31 mouse cellular contexts compared by ENCODE assay signal in the genomic region with DNA sequence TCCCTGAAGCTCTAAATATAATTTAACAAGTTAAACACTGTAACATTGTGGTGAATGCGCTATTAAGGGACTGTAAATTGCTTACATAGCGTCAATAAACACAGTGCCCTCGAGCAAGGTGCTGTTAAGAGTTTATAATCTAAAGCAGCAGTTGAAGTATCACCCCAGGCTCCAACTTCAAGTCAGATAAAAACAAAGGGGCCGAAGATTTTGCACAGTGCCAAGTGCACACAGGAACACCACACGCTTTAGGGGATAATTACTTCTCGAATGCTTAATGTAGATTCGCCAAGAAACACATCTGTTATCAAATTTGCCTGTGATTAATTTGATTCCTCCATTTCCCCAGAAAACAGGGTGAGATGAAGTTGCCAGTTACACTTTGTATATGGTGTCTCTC.
DNase-seq lines count a peak whose midpoint lies in the region; ATAC-seq and TF ChIP-seq lines count a peak whose summit lies in the region.
"Had no signal": no experiment of that assay in that cellular context is flagged by ENCODE, and none has a peak within 500 bp of the region (broad histone marks: within the 10 kb centered on the region; RNA-seq: fewer than 3 reads in every experiment).

No protein-coding gene starts in this region.

- H3K27me3 ChIP-seq in forebrain, embryonic 14.5 days (replicated peaks; ENCODE audit: control insufficient read depth, insufficient read depth, low read length) = no peaks in the 10 kb centered on the region
- H3K27me3 ChIP-seq in forebrain, embryonic 11.5 days (ENCODE audit: control insufficient read depth, insufficient read depth, low read length) = no peaks in the 10 kb centered on the region
- no peaks in the 10 kb centered on the region for H3K27me3 ChIP-seq in midbrain, embryonic 14.5 days (ENCODE audit: control insufficient read depth, insufficient read depth, low read length)
- H3K27me3 ChIP-seq in midbrain, embryonic 16.5 days (ENCODE audit: control insufficient read depth, insufficient read depth, low read depth, low read length) = no peaks in the 10 kb centered on the region
- H3K27me3 ChIP-seq in embryonic facial prominence, embryonic 14.5 days (replicated peaks; ENCODE audit: control insufficient read depth, insufficient read depth, low read length) = no peaks in the 10 kb centered on the region
- H3K27me3 ChIP-seq in limb, embryonic 14.5 days (ENCODE audit: control insufficient read depth, insufficient read depth, low read length) = no peaks in the 10 kb centered on the region
- H3K27me3 ChIP-seq: embryonic facial prominence, embryonic 13.5 days; hindbrain, embryonic 12.5 days; lung, embryonic 15.5 days; neural tube, embryonic 12.5 days; Patski had no signal

- no peak overlapping the region for H3K4me2 ChIP-seq in forebrain, embryonic 14.5 days (ENCODE audit: low read length)
- H3K4me2 ChIP-seq in forebrain, embryonic 11.5 days (ENCODE audit: low read depth, low read length, severe bottlenecking) = no peak overlapping the region
- no peak overlapping the region for H3K4me2 ChIP-seq in midbrain, embryonic 14.5 days (ENCODE audit: low read length)
- no peak overlapping the region for H3K4me2 ChIP-seq in midbrain, embryonic 16.5 days (ENCODE audit: low read length)
- no peak overlapping the region for H3K4me2 ChIP-seq in embryonic facial prominence, embryonic 14.5 days (ENCODE audit: low read depth, low read length)
- no peak overlapping the region for H3K4me2 ChIP-seq in limb, embryonic 14.5 days (replicated peaks; ENCODE audit: low read depth, low read length, severe bottlenecking)
- H3K4me2 ChIP-seq: embryonic facial prominence, embryonic 13.5 days; heart, embryonic 11.5 days; hindbrain, embryonic 12.5 days; liver, embryonic 11.5 days; lung, embryonic 15.5 days; midbrain, embryonic 12.5 days; neural tube, embryonic 12.5 days had no signal

- no peaks in the 10 kb centered on the region for H3K9me3 ChIP-seq in forebrain, embryonic 14.5 days (replicated peaks; ENCODE audit: control insufficient read depth, low read length)
- H3K9me3 ChIP-seq in forebrain, embryonic 11.5 days (ENCODE audit: control insufficient read depth, low read length) = no peaks in the 10 kb centered on the region
- H3K9me3 ChIP-seq in midbrain, embryonic 14.5 days (ENCODE audit: control insufficient read depth, low read length) = no peaks in the 10 kb centered on the region
- no peaks in the 10 kb centered on the region for H3K9me3 ChIP-seq in midbrain, embryonic 16.5 days (replicated peaks; ENCODE audit: control insufficient read depth, low read length, poor library complexity, severe bottlenecking)
- H3K9me3 ChIP-seq in embryonic facial prominence, embryonic 14.5 days (ENCODE audit: control insufficient read depth, low read length) = no peaks in the 10 kb centered on the region
- no peaks in the 10 kb centered on the region for H3K9me3 ChIP-seq in limb, embryonic 14.5 days (ENCODE audit: control insufficient read depth, low read length)
- H3K9me3 ChIP-seq: embryonic facial prominence, embryonic 13.5 days; hindbrain, embryonic 12.5 days; lung, embryonic 15.5 days; megakaryocyte, embryonic 14.5 days; midbrain, embryonic 12.5 days; neural tube, embryonic 12.5 days had no signal

- no peaks in the 10 kb centered on the region for H3K36me3 ChIP-seq in forebrain, embryonic 14.5 days (ENCODE audit: control insufficient read depth, insufficient read depth, low read length)
- no peaks in the 10 kb centered on the region for H3K36me3 ChIP-seq in forebrain, embryonic 11.5 days (ENCODE audit: control insufficient read depth, insufficient read depth, low read length)
- no peaks in the 10 kb centered on the region for H3K36me3 ChIP-seq in midbrain, embryonic 14.5 days (ENCODE audit: control insufficient read depth, insufficient read depth, low read length)
- H3K36me3 ChIP-seq in midbrain, embryonic 16.5 days (ENCODE audit: control insufficient read depth, insufficient read depth, low read length) = no peaks in the 10 kb centered on the region
- H3K36me3 ChIP-seq in embryonic facial prominence, embryonic 14.5 days (ENCODE audit: control insufficient read depth, insufficient read depth, low read length) = no peaks in the 10 kb centered on the region
- H3K36me3 ChIP-seq in limb, embryonic 14.5 days (ENCODE audit: control insufficient read depth, insufficient read depth, low read length) = no peaks in the 10 kb centered on the region
- H3K36me3 ChIP-seq: embryonic facial prominence, embryonic 13.5 days; hindbrain, embryonic 12.5 days; lung, embryonic 15.5 days; midbrain, embryonic 12.5 days; neural tube, embryonic 12.5 days had no signal

- 26% methylated on average over 7 of the region's 7 CpGs for WGBS in forebrain, embryonic 14.5 days
- WGBS in forebrain, embryonic 11.5 days = 74% methylated on average over 7 of the region's 7 CpGs
- 65% methylated on average over 7 of the region's 7 CpGs for WGBS in midbrain, embryonic 14.5 days
- 56% methylated on average over 7 of the region's 7 CpGs for WGBS in midbrain, embryonic 16.5 days
- WGBS in embryonic facial prominence, embryonic 14.5 days = 33% methylated on average over 7 of the region's 7 CpGs
- 23% methylated on average over 7 of the region's 7 CpGs for WGBS in limb, embryonic 14.5 days

- ATAC-seq in forebrain, embryonic 14.5 days = peak; percentile 75
- ATAC-seq in forebrain, embryonic 11.5 days (replicated peaks; ENCODE audit: low FRiP score) = no peak
- ATAC-seq in midbrain, embryonic 14.5 days (ENCODE audit: low FRiP score, low TSS enrichment) = no peak
- no peak for ATAC-seq in midbrain, embryonic 16.5 days
- no peak for ATAC-seq in embryonic facial prominence, embryonic 14.5 days (ENCODE audit: low read depth)
- peak; percentile 56 for ATAC-seq in limb, embryonic 14.5 days (ENCODE audit: low FRiP score, low read depth)
- ATAC-seq in megakaryocyte, adult 5-6 weeks (ENCODE audit: poor library complexity, severe bottlenecking) = no peak
- ATAC-seq: Patski had no signal

- H3K9ac ChIP-seq in forebrain, embryonic 14.5 days (ENCODE audit: low read length) = no peak overlapping the region
- H3K9ac ChIP-seq in forebrain, embryonic 11.5 days (ENCODE audit: low read length) = no peak overlapping the region
- no peak overlapping the region for H3K9ac ChIP-seq in midbrain, embryonic 14.5 days (replicated peaks; ENCODE audit: low read length)
- no peak overlapping the region for H3K9ac ChIP-seq in midbrain, embryonic 16.5 days (ENCODE audit: low read depth, low read length)
- no peak overlapping the region for H3K9ac ChIP-seq in embryonic facial prominence, embryonic 14.5 days (ENCODE audit: low read depth, low read length)
- no peak overlapping the region for H3K9ac ChIP-seq in limb, embryonic 14.5 days (ENCODE audit: low read depth, low read length, severe bottlenecking)
- H3K9ac ChIP-seq: embryonic facial prominence, embryonic 13.5 days; hindbrain, embryonic 12.5 days; lung, embryonic 15.5 days; midbrain, embryonic 12.5 days; neural tube, embryonic 12.5 days had no signal

- peaks cover 31% of the 10 kb centered on the region for H3K4me1 ChIP-seq in forebrain, embryonic 14.5 days (ENCODE audit: control insufficient read depth, insufficient read depth, low read length)
- H3K4me1 ChIP-seq in forebrain, embryonic 11.5 days (replicated peaks; ENCODE audit: control insufficient read depth, insufficient read depth, low read length) = peaks cover 3% of the 10 kb centered on the region; the same call in 1 of the 2 replicates
- H3K4me1 ChIP-seq in midbrain, embryonic 14.5 days (ENCODE audit: control insufficient read depth, insufficient read depth, low read length) = no peaks in the 10 kb centered on the region
- peaks cover 7% of the 10 kb centered on the region; the same call in 1 of the 2 replicates for H3K4me1 ChIP-seq in midbrain, embryonic 16.5 days (ENCODE audit: control insufficient read depth, insufficient read depth, low read length)
- H3K4me1 ChIP-seq in embryonic facial prominence, embryonic 14.5 days (ENCODE audit: control insufficient read depth, insufficient read depth, low read length) = peaks cover 14% of the 10 kb centered on the region
- H3K4me1 ChIP-seq in limb, embryonic 14.5 days (ENCODE audit: control insufficient read depth, insufficient read depth, low read length) = peaks cover 32% of the 10 kb centered on the region
- H3K4me1 ChIP-seq: megakaryocyte, embryonic 14.5 days had no signal

- no peak for TF ChIP-seq POLR2A in limb, embryonic 14.5 days (IDR thresholded peaks at IDR 0.05; ENCODE audit: borderline replicate concordance, extremely low read depth, insufficient read depth, insufficient read length)

- peak; percentile 74 for DNase-seq in forebrain, embryonic 14.5 days (ENCODE audit: low spot score)
- no peak for DNase-seq in forebrain, embryonic 11.5 days (ENCODE audit: low spot score)
- peak; percentile 26 for DNase-seq in midbrain, embryonic 14.5 days
- peak; percentile 29 for DNase-seq in embryonic facial prominence, embryonic 14.5 days (ENCODE audit: low spot score)
- no peak for DNase-seq in limb, embryonic 14.5 days (ENCODE audit: low spot score)
- DNase-seq in thymus, postnatal 36 days = no peak
- DNase-seq: adrenal gland, postnatal 10 days; cerebellum, adult 11 months; cerebellum, adult 9-10 months; cerebellum, postnatal 36 days; gastrocnemius, postnatal 25 days; heart, adult 18-20 months; heart, postnatal 36 days; kidney, adult 11 months; kidney, postnatal 14 days; lung, postnatal 36 days; right cerebral cortex, adult 18-20 months; thymus, adult 2 months; thymus, postnatal 4 days had no signal

- no peak overlapping the region for H3K27ac ChIP-seq in forebrain, embryonic 14.5 days (ENCODE audit: low read depth, low read length)
- no peak overlapping the region for H3K27ac ChIP-seq in forebrain, embryonic 11.5 days (ENCODE audit: low read depth, low read length)
- no peak overlapping the region for H3K27ac ChIP-seq in midbrain, embryonic 14.5 days (replicated peaks; ENCODE audit: low read depth, low read length)
- no peak overlapping the region for H3K27ac ChIP-seq in midbrain, embryonic 16.5 days (ENCODE audit: low read length)
- no peak overlapping the region for H3K27ac ChIP-seq in embryonic facial prominence, embryonic 14.5 days (replicated peaks; ENCODE audit: low read depth, low read length)
- H3K27ac ChIP-seq in limb, embryonic 14.5 days (replicated peaks; ENCODE audit: low read depth, low read length) = peak overlapping the region; percentile 59; the same call in 1 of the 2 replicates
- H3K27ac ChIP-seq: hindbrain, embryonic 12.5 days; lung, embryonic 15.5 days; midbrain, embryonic 12.5 days; neural tube, embryonic 12.5 days had no signal

- no peak overlapping the region for H3K4me3 ChIP-seq in forebrain, embryonic 14.5 days (ENCODE audit: low read depth, low read length)
- H3K4me3 ChIP-seq in forebrain, embryonic 11.5 days (ENCODE audit: low read depth, low read length) = no peak overlapping the region
- H3K4me3 ChIP-seq in midbrain, embryonic 14.5 days (replicated peaks; ENCODE audit: low read depth, low read length) = no peak overlapping the region
- no peak overlapping the region for H3K4me3 ChIP-seq in midbrain, embryonic 16.5 days (ENCODE audit: low read depth, low read length)
- no peak overlapping the region for H3K4me3 ChIP-seq in embryonic facial prominence, embryonic 14.5 days (ENCODE audit: low read depth, low read length)
- H3K4me3 ChIP-seq in limb, embryonic 14.5 days (replicated peaks; ENCODE audit: low read length) = no peak overlapping the region
- H3K4me3 ChIP-seq: embryonic facial prominence, embryonic 13.5 days; erythroblast, embryonic 14.5 days; hindbrain, embryonic 12.5 days; lung, embryonic 15.5 days; megakaryocyte, embryonic 14.5 days; midbrain, embryonic 12.5 days; neural tube, embryonic 12.5 days had no signal

Comparison
In these comparisons a context has a peak if more than half of its experiments do, and no peak if none do; other contexts are left out.
1. ATAC-seq: peak in forebrain, embryonic 14.5 days (single experiment) and limb, embryonic 14.5 days (single experiment); none in forebrain, embryonic 11.5 days (single experiment), midbrain, embryonic 14.5 days (single experiment), midbrain, embryonic 16.5 days (single experiment), embryonic facial prominence, embryonic 14.5 days (single experiment) and megakaryocyte, adult 5-6 weeks (single experiment).
2. DNase-seq: peak in forebrain, embryonic 14.5 days (single experiment), midbrain, embryonic 14.5 days (single experiment) and embryonic facial prominence, embryonic 14.5 days (single experiment); none in forebrain, embryonic 11.5 days (single experiment), limb, embryonic 14.5 days (single experiment) and thymus, postnatal 36 days (0 of 2).